Mouse (Mus musculus) E14TG2a.4 (cell line): ENCODE results near the gene Hspa12a.

ENCODE experiments used
- H3K27me3 ChIP-seq: 2 replicates; pipeline ENCODE4 v1.6.1; 2014; ENCODE audit warnings: low read length, control low read depth; ENCODE audit not compliant: insufficient read depth
- H3K36me3 ChIP-seq: 2 replicates; pipeline ENCODE4 v1.6.1; 2014; ENCODE audit warnings: low read length, control low read depth; ENCODE audit not compliant: insufficient read depth
- H3K4me1 ChIP-seq: replicated peaks from 2 replicates; pipeline ENCODE4 v1.6.1; 2014; ENCODE audit warnings: low read depth, low read length, control low read depth
- H3K4me3 ChIP-seq: replicated peaks from 2 replicates; pipeline ENCODE4 v1.5.1; 2014; ENCODE audit warnings: mild to moderate bottlenecking, low read length
- H3K9me3 ChIP-seq: 2 replicates; pipeline ENCODE4 v1.6.1; 2014; ENCODE audit warnings: low read length, control low read depth
- CTCF ChIP-seq: conservative IDR thresholded peaks from 2 replicates; pipeline ENCODE4 v1.5.1; 2014; ENCODE audit warnings: low read length
- NANOG ChIP-seq: IDR thresholded peaks from 2 replicates; pipeline ENCODE4 v1.6.1; 2014; ENCODE audit warnings: borderline replicate concordance, low read length, mixed read lengths
- POU5F1 ChIP-seq: IDR thresholded peaks from 2 replicates; pipeline ENCODE4 v1.6.1; 2014; ENCODE audit warnings: low read length, borderline replicate concordance

The Hspa12a gene

GRCm38 (mm10) chr19:58830182-58830581 is 113.3 kb downstream of the Hspa12a start:
- Histone ChIP-seq H3K4me3 (no peak overlapping the region), H3K36me3 (no peaks in the 10 kb centered on the region), H3K4me1 (no peaks in the 10 kb centered on the region), H3K9me3 (peaks cover 6% of the 10 kb centered on the region), H3K27me3 (no peaks in the 10 kb centered on the region)
- no peak for TF ChIP-seq POU5F1
- TF ChIP-seq CTCF, result no peak
- no peak for TF ChIP-seq NANOG

DNA sequence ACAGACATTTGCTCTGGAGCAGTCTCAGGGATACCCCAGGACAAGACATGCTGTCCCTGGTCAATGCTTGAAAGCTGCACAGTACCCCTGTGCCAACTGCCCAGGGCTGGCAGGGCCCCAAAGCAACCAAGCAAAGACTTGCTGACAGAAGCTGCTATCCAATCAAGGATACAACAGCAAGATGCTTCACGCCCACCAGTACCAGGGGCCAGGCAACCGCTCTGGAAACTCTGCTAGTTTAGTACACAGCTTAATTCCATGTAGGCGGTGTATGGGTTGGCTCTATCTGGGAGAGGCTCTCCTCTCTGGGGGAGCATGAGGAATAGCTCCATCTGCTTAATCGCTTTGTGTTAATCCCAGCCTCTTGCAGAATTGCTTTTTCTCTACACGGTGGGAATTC is 113.9 kb downstream of the Hspa12a start:
- Histone ChIP-seq H3K9me3 (0 out of 2 replicates have a peak, but pooled peaks cover under 1% of the 10 kb centered on the region), H3K4me3 (no peak overlapping the region), H3K4me1 (no peaks in the 10 kb centered on the region), H3K36me3 (no peaks in the 10 kb centered on the region), H3K27me3 (no peaks in the 10 kb centered on the region)
- TF ChIP-seq NANOG (no peak), POU5F1 (no peak), CTCF (no peak)

- Histone ChIP-seq H3K4me3 (no peak overlapping the region), H3K27me3 (no peaks in the 10 kb centered on the region), H3K36me3 (no peaks in the 10 kb centered on the region), H3K4me1 (no peaks in the 10 kb centered on the region), H3K9me3 (no peaks in the 10 kb centered on the region)
- TF ChIP-seq POU5F1 (no peak), NANOG (no peak), CTCF (no peak)
Measured at GRCm38 (mm10) chr19:58827656-58828055, 115.8 kb downstream of the Hspa12a start.

- H3K4me1 ChIP-seq, result peaks cover under 1% of the 10 kb centered on the region
- no peak overlapping the region for H3K4me3 ChIP-seq
- no peaks in the 10 kb centered on the region for H3K9me3 ChIP-seq
- TF ChIP-seq CTCF (no peak), NANOG (no peak), POU5F1 (no peak)
- no peaks in the 10 kb centered on the region for H3K27me3 ChIP-seq
- H3K36me3 ChIP-seq, result no peaks in the 10 kb centered on the region
Measured at GRCm38 (mm10) chr19:58824316-58824715, 119.1 kb downstream of the Hspa12a start.

GRCm38 (mm10) chr19:58823301-58823700 is 120.2 kb downstream of the Hspa12a start:
- Histone ChIP-seq H3K27me3 (no peaks in the 10 kb centered on the region), H3K36me3 (no peaks in the 10 kb centered on the region), H3K4me3 (no peak overlapping the region), H3K4me1 (peaks cover 11% of the 10 kb centered on the region), H3K9me3 (no peaks in the 10 kb centered on the region)
- TF ChIP-seq POU5F1 (no peak), NANOG (no peak), CTCF (no peak)

- H3K4me1 ChIP-seq, result peaks cover 13% of the 10 kb centered on the region
- no peaks in the 10 kb centered on the region for H3K27me3 ChIP-seq
- no peak overlapping the region for H3K4me3 ChIP-seq
- no peaks in the 10 kb centered on the region for H3K9me3 ChIP-seq
- no peaks in the 10 kb centered on the region for H3K36me3 ChIP-seq
- TF ChIP-seq NANOG (no peak), POU5F1 (no peak), CTCF (no peak)
Measured at GRCm38 (mm10) chr19:58822454-58823200, 120.8 kb downstream of the Hspa12a start.

- H3K4me1 ChIP-seq, result peaks cover 19% of the 10 kb centered on the region
- TF ChIP-seq CTCF (no peak), POU5F1 (no peak), NANOG (no peak)
Measured at GRCm38 (mm10) chr19:58818571-58819415, 124.7 kb downstream of the Hspa12a start.

DNA sequence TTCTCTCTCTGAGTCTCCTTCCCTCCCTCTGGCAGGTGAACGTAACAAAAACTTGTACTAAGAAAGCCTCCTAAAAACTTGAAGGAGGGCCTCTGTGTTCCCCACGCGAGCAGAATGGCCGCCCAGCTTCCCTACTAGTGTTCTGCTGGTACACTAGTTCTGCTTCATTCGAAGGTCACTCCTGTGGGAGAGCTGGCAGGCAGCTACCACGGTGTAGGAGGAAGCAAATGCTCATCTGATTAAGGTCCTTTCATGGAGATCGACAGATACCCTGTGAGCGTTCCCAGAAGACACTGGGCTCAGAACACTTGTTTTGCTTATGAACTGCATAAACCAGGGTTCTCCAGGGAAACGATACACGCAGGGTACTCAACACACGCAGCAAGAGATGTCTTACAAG is 126.1 kb downstream of the Hspa12a start:
- H3K9me3 ChIP-seq, result no peaks in the 10 kb centered on the region
- TF ChIP-seq POU5F1 (no peak), CTCF (no peak), NANOG (no peak)
- no peaks in the 10 kb centered on the region for H3K27me3 ChIP-seq
- H3K4me1 ChIP-seq, result peaks cover 19% of the 10 kb centered on the region
- no peak overlapping the region for H3K4me3 ChIP-seq
- H3K36me3 ChIP-seq, result no peaks in the 10 kb centered on the region

More at GRCm38 (mm10) chr19:58818571-58819415, 124.7 kb downstream of the Hspa12a start:
- H3K36me3 ChIP-seq, result no peaks in the 10 kb centered on the region
- H3K27me3 ChIP-seq, result no peaks in the 10 kb centered on the region
- H3K9me3 ChIP-seq, result no peaks in the 10 kb centered on the region
- H3K4me3 ChIP-seq, result no peak overlapping the region
